Mouse (Mus musculus) embryonic facial prominence, embryonic 15.5 days (tissue): ENCODE results near the gene Frrs1l. TPM values are rescaled to one million over a fixed set of nuclear protein-coding genes. Genes with fewer than 3 reads are reported as not detected.

Experiments used
- ATAC-seq: fragments of 200-750 bp; cut with Nextera tagmentation; 2 replicates; pipeline ENCODE4 v1.8.0; 2017; ENCODE audit warnings: low read depth, moderate TSS enrichment; ENCODE audit not compliant: insufficient number of reproducible peaks, low FRiP score, low TSS enrichment
- H3K27ac ChIP-seq: fragments of 300-500 bp; sonication (generic); replicated peaks from 2 replicates; pipeline ENCODE4 v1.5.1; 2015; ENCODE audit warnings: mild to moderate bottlenecking, inconsistent platforms
- H3K27me3 ChIP-seq: fragments of 300-500 bp; sonication (generic); 2 replicates; pipeline ENCODE4 v1.6.1; 2015; ENCODE audit warnings: inconsistent platforms
- H3K36me3 ChIP-seq: fragments of 300-500 bp; sonication (generic); 2 replicates; pipeline ENCODE4 v1.6.1; 2015; ENCODE audit warnings: mild to moderate bottlenecking, inconsistent platforms
- H3K4me1 ChIP-seq: fragments of 300-500 bp; sonication (generic); 2 replicates; pipeline ENCODE4 v1.6.1; 2015; ENCODE audit warnings: inconsistent platforms
- H3K4me2 ChIP-seq: fragments of 300-500 bp; sonication (generic); replicated peaks from 2 replicates; pipeline ENCODE4 v1.6.1; 2015; ENCODE audit warnings: mild to moderate bottlenecking, inconsistent platforms
- H3K4me3 ChIP-seq: fragments of 300-500 bp; sonication (generic); replicated peaks from 2 replicates; pipeline ENCODE4 v1.5.1; 2015; ENCODE audit warnings: mild to moderate bottlenecking, inconsistent platforms
- H3K9ac ChIP-seq: fragments of 300-500 bp; sonication (generic); 2 replicates; pipeline ENCODE4 v1.6.1; 2015; ENCODE audit warnings: inconsistent platforms
- H3K9me3 ChIP-seq: fragments of 300-500 bp; sonication (generic); replicated peaks from 2 replicates; pipeline ENCODE4 v1.6.1; 2016; ENCODE audit warnings: inconsistent platforms
- WGBS: fragments of 180-500 bp; shearing (Covaris S2); methylation state at CpG from one replicate; pipeline ENCODE4 v1.1.7; 2015; 5-methylcytosine and 5-hydroxymethylcytosine counted together
- polyA plus RNA-seq: library from polyadenylated mRNA; unstranded; fragments of >200 nt; fragmentation: Nextera tagmentation; extraction: Ambion mirVana; gene quantifications from 2 replicates; pipeline ENCODE4 v1.2.1, GENCODE M21; 2015

Gene Frrs1l
- polyA plus RNA-seq, 1 experiment from 2014 or later = 2.9 TPM

GRCm38 (mm10) chr4:56912382-56913001 is 77.7 kb downstream of the Frrs1l start:
- Histone ChIP-seq H3K4me1 (0 out of 2 replicates have a peak, but pooled peaks cover 3% of the 10 kb centered on the region), H3K27ac (no peak overlapping the region), H3K4me2 (no peak overlapping the region), H3K27me3 (no peaks in the 10 kb centered on the region), H3K9ac (no peak overlapping the region), H3K36me3 (peaks cover 70% of the 10 kb centered on the region), H3K4me3 (no peak overlapping the region), H3K9me3 (no peaks in the 10 kb centered on the region)
- ATAC-seq = no peak
- 88% methylated on average over 7 of the region's 7 CpGs for whole genome bisulfite sequencing

- Histone ChIP-seq H3K9ac (no peak overlapping the region), H3K27ac (no peak overlapping the region), H3K4me1 (0 out of 2 replicates have a peak, but pooled peaks cover 3% of the 10 kb centered on the region), H3K4me2 (no peak overlapping the region), H3K27me3 (no peaks in the 10 kb centered on the region), H3K36me3 (peaks cover 65% of the 10 kb centered on the region), H3K9me3 (no peaks in the 10 kb centered on the region), H3K4me3 (no peak overlapping the region)
- ATAC-seq = no peak
- 58% methylated on average over 3 of the region's 3 CpGs for WGBS
Measured at GRCm38 (mm10) chr4:56909568-56909967, 80.6 kb downstream of the Frrs1l start.

- H3K36me3 ChIP-seq = peaks cover 75% of the 10 kb centered on the region
- 86% methylated on average over 5 of the region's 5 CpGs for WGBS
Measured at GRCm38 (mm10) chr4:56907671-56908070, 82.5 kb downstream of the Frrs1l start.

More at GRCm38 (mm10) chr4:56907671-56908070, 82.5 kb downstream of the Frrs1l start:
- Histone ChIP-seq H3K9ac (no peak overlapping the region), H3K27me3 (no peaks in the 10 kb centered on the region), H3K9me3 (no peaks in the 10 kb centered on the region), H3K4me1 (no peaks in the 10 kb centered on the region), H3K27ac (no peak overlapping the region), H3K4me2 (no peak overlapping the region), H3K4me3 (no peak overlapping the region)
- ATAC-seq = no peak

Other genes with a start within 250 kb of the Frrs1l start
- gene Actl7b, start 248.9 kb downstream of the Frrs1l start, polyA plus RNA-seq = not detected in 2 replicates
- gene Actl7a, start 247.0 kb downstream of the Frrs1l start, polyA plus RNA-seq = not detected in 2 replicates
- gene Elp1, start 188.1 kb downstream of the Frrs1l start, polyA plus RNA-seq = 38.6 and 40.7 TPM in 2 replicates
- 16.2 and 17.2 TPM in 2 replicates for gene Fam206a, start 188.0 kb downstream of the Frrs1l start, polyA plus RNA-seq
- 22.8 and 25.5 TPM in 2 replicates for gene Ctnnal1, start 125.2 kb downstream of the Frrs1l start, polyA plus RNA-seq
- 8.7 and 11.1 TPM in 2 replicates for gene Tmem245, start 43.0 kb downstream of the Frrs1l start, polyA plus RNA-seq
- gene Epb41l4b, start 153.0 kb upstream of the Frrs1l start, polyA plus RNA-seq = 5.2 and 5.4 TPM in 2 replicates